Mouse (Mus musculus) ES-Bruce4 (cell line): ENCODE results near the gene Agl.

Experiments used
- CTCF ChIP-seq: IDR thresholded peaks from one replicate; pipeline ENCODE4 v1.8.1; 2011; ENCODE audit warnings: low read depth, low read length
- POLR2A ChIP-seq: IDR thresholded peaks from one replicate; pipeline ENCODE4 v1.8.1; 2011; ENCODE audit warnings: low read length; ENCODE audit not compliant: insufficient read depth

DNA sequence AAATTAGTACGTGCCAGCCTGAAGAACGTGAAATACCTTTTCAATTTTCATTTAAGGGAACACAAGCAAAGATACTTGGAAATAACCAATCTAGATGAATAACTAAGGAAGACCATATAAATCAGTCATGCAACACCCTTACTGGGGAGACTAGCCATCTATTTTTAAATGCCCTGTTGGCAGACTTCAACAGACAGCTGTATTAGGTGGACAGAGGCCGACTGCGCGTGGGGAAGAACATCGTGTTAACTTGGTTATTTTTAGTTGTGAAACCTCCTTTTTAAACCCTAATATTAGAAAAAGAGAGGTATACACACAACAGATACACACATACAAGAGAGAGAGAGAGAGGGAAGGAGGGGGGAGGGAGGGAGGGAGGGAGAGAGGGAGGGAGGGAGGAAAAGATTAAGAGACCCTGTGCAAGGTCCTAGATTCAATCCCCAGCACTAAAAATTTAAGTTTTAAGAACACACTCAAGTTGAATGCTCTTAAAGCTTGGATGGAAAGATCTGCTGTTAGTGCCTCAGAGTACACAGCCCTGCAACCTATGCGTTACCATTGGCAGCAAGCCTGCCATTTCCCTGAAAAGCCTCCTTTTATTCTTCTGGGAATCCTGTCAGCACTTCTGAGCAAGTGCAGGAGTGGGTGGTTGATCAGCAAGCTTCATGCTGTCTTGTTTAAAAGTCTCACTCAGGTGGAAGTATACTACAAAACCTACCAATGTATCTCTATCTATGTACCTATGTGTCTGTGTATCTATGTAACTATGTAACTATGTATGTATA lies 24.8 kb upstream of the Agl start:
- TF ChIP-seq CTCF (no peak), POLR2A (no peak)
